Mouse (Mus musculus): ENCODE measurements around the gene Rhod. TPM values are rescaled to one million over a fixed set of nuclear protein-coding genes. Genes with fewer than 3 reads are reported as not detected.
A peak's percentile ranks its signal among the peaks of the same experiment; 100 is the strongest.
"Not testable (repeated sequence)": the region's sequence is repeated elsewhere in the genome, so short reads cannot be mapped to it uniquely, and the experiment has no call there.

The Rhod gene
- polyA plus RNA-seq, 1 experiment: 18.7 TPM

DNA sequence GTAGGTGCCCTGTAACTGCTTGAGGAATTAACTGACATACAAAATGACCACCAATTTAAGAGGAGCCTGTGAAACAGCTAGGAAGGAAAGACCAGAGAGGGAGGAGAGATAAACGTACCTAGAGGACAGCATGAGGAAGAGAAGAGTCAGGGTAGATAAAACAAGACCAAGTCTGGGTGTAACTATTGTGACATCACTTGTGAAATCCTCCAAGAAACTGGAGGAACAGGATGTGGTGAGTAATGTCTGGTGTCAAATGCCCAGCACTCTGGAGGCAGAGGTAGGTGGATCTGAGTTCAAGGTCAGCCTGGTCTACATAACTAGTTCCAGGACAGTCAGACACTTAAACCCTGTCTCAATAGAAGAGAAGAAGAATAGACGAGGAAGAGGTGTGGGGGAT lies 30.2 kb downstream of the Rhod start:
- no peak for DNase-seq (ENCODE audit: low spot score)

DNA sequence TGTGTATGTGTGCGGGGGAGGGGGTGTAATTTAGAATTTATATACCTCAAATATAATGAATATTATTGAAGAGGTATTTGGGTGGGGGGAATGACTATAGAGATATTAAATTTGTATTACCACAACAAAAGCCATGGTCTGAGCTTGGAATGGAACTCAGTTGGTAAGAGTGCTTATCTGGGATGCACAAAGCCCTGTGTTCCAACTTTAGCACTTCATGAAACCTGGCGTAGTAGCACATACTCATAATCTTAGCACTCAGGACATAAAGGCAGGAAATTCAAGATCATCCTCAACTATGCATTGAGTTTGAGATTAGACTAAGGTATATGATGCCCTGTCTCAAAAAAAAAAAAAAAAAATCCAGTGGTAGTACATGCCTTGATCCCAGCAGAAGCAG lies 34.4 kb downstream of the Rhod start:
- DNase-seq (ENCODE audit: low spot score): no peak

DNA sequence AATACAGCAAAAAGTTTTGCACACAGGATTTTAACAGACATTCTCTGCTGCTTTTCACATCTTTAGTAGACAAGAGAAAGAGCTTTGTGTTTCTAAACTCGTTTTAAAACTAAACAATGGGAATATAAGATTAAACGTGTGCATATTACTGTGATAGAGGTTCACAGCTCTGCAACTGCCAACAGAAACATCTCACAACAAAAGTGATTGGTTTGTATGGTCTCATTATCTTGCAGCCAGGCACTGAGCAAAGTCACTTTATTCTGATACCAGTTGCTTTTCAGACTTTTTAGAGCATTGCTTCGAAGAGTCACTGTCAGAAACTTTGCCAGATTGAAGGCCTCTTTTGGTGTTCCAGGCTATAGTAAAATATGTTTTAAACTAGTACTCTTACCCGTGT lies 40.3 kb downstream of the Rhod start:
- no peak for DNase-seq (ENCODE audit: low spot score)

DNA sequence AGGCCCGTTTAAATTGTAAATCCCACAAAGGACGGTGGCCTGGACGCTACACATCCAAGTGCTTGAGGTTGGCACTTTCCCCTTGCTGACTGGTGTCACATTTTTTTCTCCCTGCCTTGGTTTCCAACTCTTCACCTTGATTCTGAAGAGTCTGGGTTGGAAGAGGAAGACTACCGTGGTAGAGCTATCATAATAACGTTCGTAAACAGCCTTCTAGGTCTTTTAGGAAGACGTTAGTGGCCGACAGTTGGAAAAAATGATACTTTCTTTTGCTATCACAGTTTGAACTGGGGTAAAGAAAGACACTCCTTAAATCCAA lies 40.6 kb downstream of the Rhod start:
- DNase-seq (ENCODE audit: low spot score): no peak

DNA sequence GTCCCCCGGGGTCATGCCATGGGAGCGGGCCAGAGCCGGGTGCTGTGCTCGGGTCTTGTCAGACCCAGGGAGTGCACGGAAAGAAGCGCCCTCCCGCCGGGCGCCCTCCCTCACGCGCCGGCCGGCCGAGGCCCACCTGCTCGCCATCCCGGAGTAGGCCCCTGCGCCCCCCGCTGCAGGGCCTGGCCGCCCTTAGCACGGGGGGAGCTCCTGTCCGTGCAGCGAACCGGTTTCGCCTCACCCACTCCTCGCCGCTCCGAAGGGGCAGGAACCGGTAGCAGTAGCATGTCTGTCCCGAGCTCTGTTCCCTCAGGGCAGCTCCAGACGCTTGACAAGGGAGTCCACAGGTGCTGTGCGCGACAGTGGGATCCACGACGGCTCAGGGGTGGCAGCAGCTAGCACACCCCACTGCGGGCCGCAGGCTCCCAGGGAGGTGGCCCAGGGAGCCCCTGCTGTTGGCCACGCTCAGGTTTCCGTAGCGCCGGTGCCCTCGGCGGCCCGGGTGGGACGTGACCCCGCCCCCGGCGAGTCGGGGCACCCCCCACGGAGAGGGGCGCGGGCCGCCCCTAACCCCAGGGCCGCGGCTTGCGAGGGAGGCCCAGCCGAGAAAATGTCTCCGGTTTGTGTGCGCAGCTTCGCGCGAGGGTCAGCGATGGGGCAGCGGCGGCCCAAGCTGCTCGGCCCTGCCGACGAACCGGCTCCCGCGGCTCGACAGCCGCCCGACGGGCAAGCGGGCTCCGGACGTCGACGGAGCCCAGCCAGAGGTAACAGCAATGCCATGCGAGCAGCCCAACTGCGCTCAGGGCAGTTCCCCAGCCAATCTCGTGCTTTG lies 41.2 kb downstream of the Rhod start, which contains the start of gene Kdm2a:
TSS of gene Kdm2a (minus strand) at position 488 of the 832 bp plus-strand sequence.
- peak; percentile 67 for DNase-seq (ENCODE audit: low spot score)

DNA sequence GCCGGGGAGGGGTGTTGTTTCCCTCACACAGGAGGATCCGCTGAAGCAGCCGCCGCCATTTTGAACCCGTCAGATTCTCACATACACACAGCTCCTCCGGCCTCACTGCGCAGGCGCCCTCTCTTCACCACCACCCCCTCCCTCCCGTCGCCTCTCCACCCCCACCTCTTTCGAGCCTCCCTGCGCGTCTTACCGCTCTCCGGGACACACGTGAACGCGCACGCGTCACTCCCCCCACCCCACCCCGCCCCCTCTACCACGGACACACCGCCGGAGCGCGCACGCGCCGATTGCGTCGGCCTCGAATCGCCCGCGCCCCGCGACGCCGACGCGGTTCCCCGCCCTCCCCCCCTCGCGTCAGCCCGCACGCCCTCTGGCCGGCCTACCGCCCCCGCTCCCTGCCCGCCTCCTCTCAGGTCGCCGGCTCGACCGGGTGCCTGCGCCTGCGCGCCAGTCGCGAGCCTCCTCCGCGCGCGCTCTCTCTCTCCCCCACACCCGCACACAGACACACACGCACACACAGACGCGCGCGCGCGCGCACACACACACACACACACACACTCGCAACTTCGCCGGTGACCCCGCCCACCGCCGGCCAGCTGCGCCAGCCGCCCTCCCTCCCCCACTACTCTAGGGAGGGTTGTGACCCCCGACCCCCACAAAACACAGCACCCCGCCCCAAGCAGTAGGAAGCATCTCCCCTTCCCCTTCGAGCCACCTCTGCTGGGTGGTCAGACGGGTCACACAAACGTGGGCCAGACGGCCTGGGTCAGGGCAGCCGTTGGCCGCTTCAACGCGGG lies 42.0 kb downstream of the Rhod start:
- DNase-seq (ENCODE audit: low spot score): peak; percentile 86

DNA sequence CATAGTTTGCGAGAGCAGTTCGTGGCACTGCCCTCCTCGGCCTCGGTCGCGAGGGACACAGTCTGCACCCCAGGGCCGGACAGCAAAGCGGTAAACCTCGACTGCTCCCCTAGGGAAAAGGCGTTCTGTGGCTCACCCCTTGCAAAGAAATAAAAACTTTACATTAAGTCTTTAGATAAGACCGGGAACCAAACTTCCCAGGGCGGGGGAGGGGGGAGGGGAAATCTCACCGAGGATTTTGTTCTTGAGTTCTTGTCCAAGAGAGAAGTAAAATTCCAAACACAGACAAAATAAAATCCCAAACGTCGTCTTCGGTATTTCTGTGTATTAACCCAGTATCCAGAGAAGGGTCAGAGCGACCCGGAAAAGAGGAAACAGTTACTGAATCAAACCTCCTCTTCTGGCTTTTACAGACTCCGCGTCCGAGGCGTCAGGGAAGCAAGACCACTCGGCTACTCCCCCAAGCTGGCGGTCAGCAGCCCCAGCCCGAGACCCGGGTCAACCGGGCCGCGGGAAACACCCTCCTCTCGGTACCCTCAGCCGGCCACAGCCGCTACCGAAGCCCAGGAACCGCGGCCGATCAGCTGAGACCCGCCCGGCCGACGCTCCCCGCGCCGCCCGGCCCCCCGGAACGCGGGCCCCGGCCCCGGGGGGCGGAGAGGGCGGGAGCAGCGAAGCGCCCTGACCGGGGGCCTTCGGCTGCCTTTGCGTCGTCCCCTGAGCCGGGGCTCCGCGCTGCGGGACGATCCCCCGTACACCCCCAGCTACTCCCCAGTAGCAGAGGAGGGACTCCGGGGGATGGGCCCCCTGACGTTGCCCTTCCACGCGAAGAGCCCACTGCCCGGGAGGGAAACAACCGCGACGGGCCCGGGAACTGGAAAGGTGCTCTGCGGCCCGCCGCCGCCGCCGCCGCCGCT lies 42.9 kb downstream of the Rhod start:
- DNase-seq (ENCODE audit: low spot score): peak; percentile 31

DNA sequence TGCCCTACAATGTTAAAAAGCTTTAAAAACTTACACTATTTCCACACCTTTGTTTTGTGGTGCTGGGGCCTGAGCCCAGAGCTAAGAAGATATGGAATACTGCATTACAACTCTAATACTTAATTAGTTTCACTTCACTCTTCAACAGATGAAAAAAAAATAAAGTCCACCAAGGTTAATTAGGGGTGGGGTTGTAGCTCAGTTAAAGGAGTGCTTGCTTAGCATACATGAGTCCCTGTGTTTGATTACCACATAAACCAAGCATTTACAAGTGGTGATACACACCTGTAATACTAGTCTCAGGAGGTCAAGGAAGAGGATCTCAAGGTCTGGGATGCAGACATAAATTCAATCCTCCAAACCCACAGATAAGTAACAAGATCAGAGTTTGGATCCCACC lies 52.0 kb downstream of the Rhod start:
- DNase-seq (ENCODE audit: low spot score): no peak

DNA sequence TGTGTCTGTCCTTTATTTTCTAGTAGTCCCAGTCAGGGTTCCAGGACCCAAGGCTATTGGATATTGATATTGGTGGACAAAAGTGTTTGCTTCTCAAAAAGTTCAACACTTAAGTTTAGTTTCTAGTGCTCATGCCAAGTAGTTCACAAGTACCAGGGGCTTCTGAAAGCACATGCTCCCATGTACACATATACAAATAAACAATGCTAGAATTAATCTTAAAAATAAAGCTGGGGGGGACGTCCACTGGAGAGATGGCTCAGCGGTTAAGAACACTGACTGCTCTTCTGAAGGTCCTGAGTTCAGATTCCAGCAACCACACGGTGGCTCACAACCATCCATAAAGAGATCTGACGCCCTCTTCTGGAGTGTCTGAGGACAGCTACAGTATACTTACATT lies 54.2 kb downstream of the Rhod start:
- DNase-seq (ENCODE audit: low spot score): no peak

DNA sequence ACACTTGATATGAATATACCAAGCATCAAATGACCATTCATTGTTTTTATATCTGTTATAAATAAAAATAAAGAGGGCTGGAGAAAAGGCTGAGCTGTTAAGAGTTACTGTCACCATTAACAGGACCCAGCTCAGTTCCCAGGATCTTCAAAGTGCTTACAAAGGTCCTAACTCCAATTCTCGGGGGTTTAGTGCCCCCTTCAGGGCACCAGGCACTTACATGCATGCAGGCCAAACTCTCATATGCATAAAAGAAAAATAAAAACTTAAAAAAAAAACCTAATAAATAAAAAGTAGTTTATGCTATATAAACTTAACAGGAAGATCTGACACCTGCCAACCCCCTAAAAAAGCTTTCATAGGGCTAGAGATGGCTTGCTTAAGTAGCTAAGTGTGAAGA lies 54.9 kb downstream of the Rhod start:
- no peak for DNase-seq (ENCODE audit: low spot score)

DNA sequence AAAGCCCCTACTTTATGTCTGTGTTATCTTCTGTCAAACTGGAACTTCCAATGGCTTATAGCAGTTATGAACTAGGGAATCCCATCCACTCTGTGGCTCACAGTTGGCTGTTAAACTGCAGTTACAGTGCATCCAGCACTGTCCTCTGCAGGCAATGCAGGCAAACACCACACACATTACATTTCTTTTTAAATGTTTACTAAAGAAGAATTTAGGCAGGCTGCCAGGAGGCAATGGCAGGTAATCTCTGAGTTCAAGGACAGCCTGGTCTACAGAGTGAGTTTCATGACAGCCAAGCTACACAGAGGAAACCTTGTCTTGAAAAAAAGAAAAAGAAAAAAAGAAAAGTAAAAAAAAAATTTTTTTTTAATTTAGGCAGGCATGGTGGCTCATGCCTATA lies 55.9 kb downstream of the Rhod start:
- DNase-seq (ENCODE audit: low spot score): no peak

DNA sequence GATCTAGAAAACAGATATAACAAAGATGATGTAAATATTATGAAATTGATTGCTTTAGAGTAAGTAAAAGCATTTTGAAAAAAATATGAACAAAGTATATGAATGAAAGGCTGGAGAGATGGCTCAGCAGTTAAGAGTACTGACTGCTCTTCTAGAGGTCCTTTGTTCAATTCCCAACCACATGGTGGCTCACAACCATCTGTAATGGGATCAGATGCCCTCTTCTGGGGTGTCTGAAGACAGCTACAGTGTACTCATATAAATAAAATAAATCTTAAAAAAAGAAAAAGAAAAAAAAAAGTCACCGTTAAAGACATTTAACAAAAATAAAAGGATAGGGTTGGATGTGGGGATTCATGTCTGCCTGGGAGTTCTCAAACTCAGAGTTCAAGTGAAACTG lies 56.9 kb downstream of the Rhod start:
- not testable (repeated sequence) for DNase-seq (ENCODE audit: low spot score)

Other genes starting within 250 kb of the Rhod start
- gene Tbc1d10c, start 248.1 kb downstream of the Rhod start, polyA plus RNA-seq (2012; rRNA removed): 2.9 and 3.9 TPM in 2 replicates
- 257 and 304 TPM in 2 replicates for gene Ppp1ca, start 247.4 kb downstream of the Rhod start, polyA plus RNA-seq (2012; rRNA removed)
- 19.2 and 23.2 TPM in 2 replicates for gene Rad9a, start 237.8 kb downstream of the Rhod start, polyA plus RNA-seq (2012; rRNA removed)
- gene Clcf1, start 225.2 kb downstream of the Rhod start, polyA plus RNA-seq (2012; rRNA removed): 10.8 and 13.1 TPM in 2 replicates
- not detected in 2 replicates for gene AC109138.7, start 225.1 kb downstream of the Rhod start, polyA plus RNA-seq (2012; rRNA removed)
- 76.4 and 82.1 TPM in 2 replicates for gene Pold4, start 207.5 kb downstream of the Rhod start, polyA plus RNA-seq (2012; rRNA removed)
- 83.3 and 90.8 TPM in 2 replicates for gene Ssh3, start 170.3 kb downstream of the Rhod start, polyA plus RNA-seq (2012; rRNA removed)
- 13.6 and 18.6 TPM in 2 replicates for gene Ankrd13d, start 156.3 kb downstream of the Rhod start, polyA plus RNA-seq (2012; rRNA removed)
- gene Grk2, start 133.2 kb downstream of the Rhod start, polyA plus RNA-seq (2012; rRNA removed): 69.4 and 74.6 TPM in 2 replicates
- gene Kdm2a, start 41.1 kb downstream of the Rhod start, polyA plus RNA-seq (2012; rRNA removed): 63.5 and 67.8 TPM in 2 replicates
- 0.27 and 0.70 TPM in 2 replicates for gene Syt12, start 38.0 kb upstream of the Rhod start, polyA plus RNA-seq (2012; rRNA removed)
- gene 2010003K11Rik, start 59.2 kb upstream of the Rhod start, polyA plus RNA-seq (2012; rRNA removed): 0.25 and 0.66 TPM in 2 replicates
- 22.0 and 22.3 TPM in 2 replicates for gene Pcx, start 71.0 kb upstream of the Rhod start, polyA plus RNA-seq (2012; rRNA removed)
- gene Lrfn4, start 176.2 kb upstream of the Rhod start, polyA plus RNA-seq (2012; rRNA removed): 6.7 and 8.2 TPM in 2 replicates
- gene Rce1, start 186.2 kb upstream of the Rhod start, polyA plus RNA-seq (2012; rRNA removed): 40.1 and 50.6 TPM in 2 replicates